Mouse (Mus musculus): ENCODE measurements around the gene Prdm16. TPM values are rescaled to one million over a fixed set of nuclear protein-coding genes. Genes with fewer than 3 reads are reported as not detected.

Prdm16 gene
- polyA plus RNA-seq, 1 experiment from 2014 or later: 23.2 TPM

DNA sequence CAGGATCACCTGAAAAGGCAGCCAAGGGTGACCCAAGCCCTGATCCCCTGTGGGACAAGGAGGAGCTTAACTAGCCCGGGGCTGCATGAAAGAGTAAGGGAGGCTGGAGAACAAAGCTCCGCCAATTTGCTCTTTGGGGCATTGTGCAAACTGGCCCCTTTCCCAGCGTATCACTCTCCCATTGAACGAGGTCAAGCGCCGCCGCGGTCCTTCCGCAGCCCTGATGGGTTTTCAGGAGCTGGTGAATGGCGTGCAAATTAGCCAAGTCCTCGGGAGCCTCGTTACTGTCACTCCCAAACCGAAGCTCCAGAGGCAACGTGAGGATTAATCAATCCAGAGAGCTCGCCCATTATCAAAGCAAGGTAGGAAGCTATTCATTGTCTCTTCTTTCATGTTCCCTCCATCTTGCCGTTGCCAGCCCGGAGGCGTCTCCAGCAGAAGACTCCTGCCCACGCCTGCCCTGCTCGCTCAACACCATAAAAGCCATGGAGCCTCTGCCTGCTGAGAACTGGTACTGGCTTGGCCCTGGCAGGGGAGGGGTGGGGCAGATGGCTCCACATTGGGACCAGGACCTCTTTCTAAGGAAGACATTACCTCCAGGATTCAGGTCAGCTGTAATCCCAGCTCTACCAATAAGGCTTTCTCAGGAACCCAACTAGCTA, 129.8 kb downstream of the Prdm16 start:
- Histone ChIP-seq H3K4me1 (ENCODE audit: control insufficient read depth, insufficient read depth, low read length) (peaks cover 38% of the 10 kb centered on the region), H3K27ac (ENCODE audit: low read length) (peak overlapping the region; percentile 7), H3K27me3 (ENCODE audit: control insufficient read depth, insufficient read depth, low read length) (no peaks in the 10 kb centered on the region), H3K36me3 (ENCODE audit: control insufficient read depth, insufficient read depth, low read length) (no peaks in the 10 kb centered on the region), H3K4me2 (ENCODE audit: low read depth, low read length) (peak overlapping the region; percentile 4; the same call in 1 of the 2 replicates), H3K9ac (ENCODE audit: low read length) (no peak overlapping the region; the same call in 1 of the 2 replicates), H3K9me3 (replicated peaks; ENCODE audit: control insufficient read depth, low read length) (no peaks in the 10 kb centered on the region), H3K4me3 (replicated peaks; ENCODE audit: low read length) (0 out of 2 replicates have a peak overlapping the region, but pooled peaks have one; percentile 1)
- WGBS: 21% methylated on average over 20 of the region's 20 CpGs
- ATAC-seq (ENCODE audit: insufficient read depth, low FRiP score): no peak

DNA sequence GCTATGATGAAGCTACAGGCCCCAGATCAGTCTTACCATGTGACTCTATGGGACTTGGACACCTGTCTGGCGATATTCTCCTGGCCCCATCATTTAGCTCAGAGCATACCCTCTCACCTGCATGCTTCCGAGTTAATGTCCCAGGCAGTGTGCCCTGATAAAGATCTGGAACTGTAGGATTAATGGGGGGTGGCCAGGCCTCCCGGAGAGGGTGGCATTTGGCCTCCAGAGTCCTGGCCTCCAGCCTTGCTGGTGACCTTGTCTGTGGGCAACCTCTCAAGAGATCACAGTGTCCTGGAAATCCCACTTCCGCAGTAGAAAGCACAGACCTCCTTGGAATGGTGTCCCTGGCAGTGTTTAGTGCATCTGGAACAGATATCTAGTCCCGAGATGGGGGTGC, 131.4 kb downstream of the Prdm16 start:
- Histone ChIP-seq H3K36me3 (ENCODE audit: control insufficient read depth, insufficient read depth, low read length) (no peaks in the 10 kb centered on the region), H3K4me3 (replicated peaks; ENCODE audit: low read length) (no peak overlapping the region), H3K4me2 (ENCODE audit: low read depth, low read length) (no peak overlapping the region), H3K9ac (ENCODE audit: low read length) (no peak overlapping the region), H3K27me3 (ENCODE audit: control insufficient read depth, insufficient read depth, low read length) (no peaks in the 10 kb centered on the region), H3K9me3 (replicated peaks; ENCODE audit: control insufficient read depth, low read length) (no peaks in the 10 kb centered on the region), H3K27ac (ENCODE audit: low read length) (no peak overlapping the region), H3K4me1 (ENCODE audit: control insufficient read depth, insufficient read depth, low read length) (peaks cover 41% of the 10 kb centered on the region)
- 82% methylated on average over 5 of the region's 5 CpGs for WGBS
- ATAC-seq (ENCODE audit: insufficient read depth, low FRiP score): no peak

DNA sequence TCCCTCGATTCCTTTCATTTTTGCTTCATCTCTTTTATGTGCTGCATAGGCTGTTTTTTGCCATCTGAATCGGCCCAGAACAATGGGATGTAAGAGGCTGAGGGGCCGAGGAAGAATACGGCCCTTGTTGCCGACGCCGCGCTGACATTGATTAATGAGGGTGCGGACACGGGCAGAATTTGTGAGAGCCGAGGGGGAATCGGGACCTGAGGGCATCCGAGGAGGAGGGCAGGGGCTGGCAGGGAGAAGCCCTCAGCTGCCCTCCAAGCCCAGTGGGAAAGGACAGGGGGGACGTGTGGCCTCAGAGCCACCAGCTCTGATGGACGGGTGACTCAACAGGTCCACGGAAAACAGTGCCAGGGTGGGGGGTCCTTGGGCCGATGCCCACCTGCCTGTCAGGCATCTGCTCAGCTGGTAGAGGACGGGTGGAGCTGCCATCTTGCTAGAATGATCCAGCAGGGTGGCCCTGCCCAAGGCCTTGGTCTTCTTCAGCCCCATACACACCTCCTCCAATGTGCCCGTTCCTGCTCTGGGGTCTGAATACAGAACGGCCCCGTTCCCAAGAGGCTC, 133.3 kb downstream of the Prdm16 start:
- Histone ChIP-seq H3K27ac (ENCODE audit: low read length) (no peak overlapping the region), H3K27me3 (ENCODE audit: control insufficient read depth, insufficient read depth, low read length) (no peaks in the 10 kb centered on the region), H3K4me3 (replicated peaks; ENCODE audit: low read length) (no peak overlapping the region), H3K4me1 (ENCODE audit: control insufficient read depth, insufficient read depth, low read length) (peaks cover 58% of the 10 kb centered on the region), H3K36me3 (ENCODE audit: control insufficient read depth, insufficient read depth, low read length) (no peaks in the 10 kb centered on the region), H3K4me2 (ENCODE audit: low read depth, low read length) (peak overlapping the region; percentile 27; the same call in 1 of the 2 replicates), H3K9ac (ENCODE audit: low read length) (no peak overlapping the region; the same call in 1 of the 2 replicates), H3K9me3 (replicated peaks; ENCODE audit: control insufficient read depth, low read length) (no peaks in the 10 kb centered on the region)
- WGBS: 39% methylated on average over 21 of the region's 21 CpGs
- no peak for ATAC-seq (ENCODE audit: insufficient read depth, low FRiP score)

DNA sequence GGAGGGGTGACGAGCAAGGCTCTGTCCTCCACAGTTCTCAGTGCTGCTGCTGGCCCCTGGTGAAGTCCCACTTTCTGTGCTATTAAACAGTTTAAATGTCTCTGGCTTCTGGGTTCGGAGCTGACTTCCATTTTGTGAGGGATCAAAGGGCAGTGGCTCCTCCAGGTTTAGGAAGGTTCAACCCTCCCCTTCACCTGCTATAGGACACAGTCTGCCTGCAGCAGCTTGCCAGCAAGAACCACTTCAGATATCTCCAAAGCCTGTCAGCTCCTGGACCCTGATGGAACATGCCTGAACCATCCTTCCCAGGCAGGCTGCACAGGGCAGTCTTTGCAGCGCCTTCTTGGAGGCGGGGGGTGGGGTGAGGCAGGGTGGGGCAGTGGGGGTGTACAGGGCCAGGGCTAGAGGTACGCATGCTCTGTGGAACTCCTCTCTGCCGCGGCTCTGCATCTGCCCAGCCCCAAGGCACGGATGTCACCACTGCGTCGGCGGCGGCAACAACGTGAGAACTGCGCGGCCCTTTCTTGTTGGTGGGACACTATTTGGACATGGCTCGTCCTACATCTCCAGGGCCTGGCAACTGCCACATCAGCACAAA, 134.2 kb downstream of the Prdm16 start:
- Histone ChIP-seq H3K9me3 (replicated peaks; ENCODE audit: control insufficient read depth, low read length) (no peaks in the 10 kb centered on the region), H3K4me1 (ENCODE audit: control insufficient read depth, insufficient read depth, low read length) (peaks cover 62% of the 10 kb centered on the region), H3K36me3 (ENCODE audit: control insufficient read depth, insufficient read depth, low read length) (no peaks in the 10 kb centered on the region), H3K27ac (ENCODE audit: low read length) (peak overlapping the region; percentile 58), H3K4me2 (ENCODE audit: low read depth, low read length) (peak overlapping the region; percentile 27; the same call in 1 of the 2 replicates), H3K27me3 (ENCODE audit: control insufficient read depth, insufficient read depth, low read length) (no peaks in the 10 kb centered on the region), H3K4me3 (replicated peaks; ENCODE audit: low read length) (no peak overlapping the region), H3K9ac (ENCODE audit: low read length) (no peak overlapping the region; the same call in 1 of the 2 replicates)
- 62% methylated on average over 16 of the region's 16 CpGs for WGBS
- peak; percentile 54; the same call in 1 of the 2 replicates for ATAC-seq (ENCODE audit: insufficient read depth, low FRiP score)

DNA sequence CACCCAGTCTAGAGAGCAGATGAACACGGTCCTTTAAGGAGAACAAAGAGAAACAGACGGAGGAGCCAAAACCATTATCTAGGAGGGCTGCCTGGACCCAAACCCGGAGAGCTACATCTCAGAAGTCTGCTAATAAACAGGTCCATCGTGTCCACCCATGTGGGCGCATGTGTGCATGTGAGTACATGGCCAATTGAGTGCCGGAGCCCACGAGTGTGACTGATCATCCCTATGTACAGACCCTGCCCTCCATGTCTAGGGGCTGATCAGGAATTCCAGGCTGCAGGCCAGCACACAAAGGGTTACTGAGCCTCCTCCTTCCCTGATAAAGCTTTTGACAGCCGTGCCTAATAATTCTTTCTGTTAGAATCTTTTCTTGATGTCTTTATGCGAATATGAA, 136.0 kb downstream of the Prdm16 start:
- H3K4me1 ChIP-seq (ENCODE audit: control insufficient read depth, insufficient read depth, low read length): peaks cover 68% of the 10 kb centered on the region
- no peak overlapping the region for H3K27ac ChIP-seq (ENCODE audit: low read length)
- H3K9me3 ChIP-seq (replicated peaks; ENCODE audit: control insufficient read depth, low read length): no peaks in the 10 kb centered on the region
- H3K9ac ChIP-seq (ENCODE audit: low read length): no peak overlapping the region
- no peak overlapping the region for H3K4me3 ChIP-seq (replicated peaks; ENCODE audit: low read length)
- ATAC-seq (ENCODE audit: insufficient read depth, low FRiP score): no peak
- 0 out of 2 replicates have a peak overlapping the region, but pooled peaks have one; percentile 22 for H3K4me2 ChIP-seq (ENCODE audit: low read depth, low read length)
- 67% methylated on average over 9 of the region's 9 CpGs for WGBS
- H3K27me3 ChIP-seq (ENCODE audit: control insufficient read depth, insufficient read depth, low read length): no peaks in the 10 kb centered on the region
- H3K36me3 ChIP-seq (ENCODE audit: control insufficient read depth, insufficient read depth, low read length): no peaks in the 10 kb centered on the region

DNA sequence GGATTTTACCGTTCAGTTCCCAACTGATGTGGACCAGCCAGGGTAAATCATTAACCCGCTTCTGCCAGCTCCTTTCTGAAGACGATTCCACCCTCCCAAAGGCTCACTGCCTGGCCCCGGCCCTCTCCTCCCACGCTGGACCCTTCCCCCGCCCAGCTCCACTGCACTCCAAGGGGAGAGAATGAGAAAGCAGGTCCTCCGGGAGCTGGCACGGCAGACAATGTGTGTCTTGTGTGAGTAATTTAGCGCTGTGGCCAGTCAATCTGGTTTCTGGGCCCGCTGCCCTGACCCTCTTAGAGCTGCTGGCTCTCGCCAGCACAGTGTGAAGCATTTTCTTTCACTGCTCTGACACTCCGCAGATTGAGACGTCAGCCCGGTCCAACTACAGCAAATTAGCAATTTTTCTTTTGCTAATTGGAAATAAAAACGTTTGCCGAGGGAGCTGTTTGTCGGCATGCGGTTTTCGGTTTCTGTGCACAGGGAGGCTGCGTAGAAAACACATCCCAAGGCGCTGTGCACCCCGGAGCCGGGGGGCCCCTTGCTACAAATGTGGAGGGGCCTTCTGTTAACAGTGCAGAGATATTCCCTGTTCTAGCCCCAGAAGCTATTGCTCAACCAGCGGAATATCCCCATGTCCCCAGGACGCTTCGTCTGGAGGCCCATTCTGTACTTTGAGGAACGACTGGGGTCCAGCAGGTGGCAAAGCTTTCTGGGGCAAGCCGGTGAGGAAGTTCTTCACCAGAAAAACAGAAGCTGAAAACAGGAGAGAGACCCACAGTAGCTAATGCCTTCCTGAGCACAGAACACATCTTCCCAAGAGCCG, 136.8 kb downstream of the Prdm16 start:
- ATAC-seq (ENCODE audit: insufficient read depth, low FRiP score): peak; percentile 53
- Histone ChIP-seq H3K4me1 (ENCODE audit: control insufficient read depth, insufficient read depth, low read length) (peaks cover 72% of the 10 kb centered on the region), H3K27ac (ENCODE audit: low read length) (peak overlapping the region; percentile 82), H3K9me3 (replicated peaks; ENCODE audit: control insufficient read depth, low read length) (no peaks in the 10 kb centered on the region), H3K36me3 (ENCODE audit: control insufficient read depth, insufficient read depth, low read length) (no peaks in the 10 kb centered on the region), H3K4me2 (ENCODE audit: low read depth, low read length) (peak overlapping the region; percentile 22), H3K9ac (ENCODE audit: low read length) (peak overlapping the region; percentile 52), H3K4me3 (replicated peaks; ENCODE audit: low read length) (peak overlapping the region; percentile 4; the same call in 1 of the 2 replicates), H3K27me3 (ENCODE audit: control insufficient read depth, insufficient read depth, low read length) (no peaks in the 10 kb centered on the region)
- WGBS: 27% methylated on average over 29 of the region's 29 CpGs

DNA sequence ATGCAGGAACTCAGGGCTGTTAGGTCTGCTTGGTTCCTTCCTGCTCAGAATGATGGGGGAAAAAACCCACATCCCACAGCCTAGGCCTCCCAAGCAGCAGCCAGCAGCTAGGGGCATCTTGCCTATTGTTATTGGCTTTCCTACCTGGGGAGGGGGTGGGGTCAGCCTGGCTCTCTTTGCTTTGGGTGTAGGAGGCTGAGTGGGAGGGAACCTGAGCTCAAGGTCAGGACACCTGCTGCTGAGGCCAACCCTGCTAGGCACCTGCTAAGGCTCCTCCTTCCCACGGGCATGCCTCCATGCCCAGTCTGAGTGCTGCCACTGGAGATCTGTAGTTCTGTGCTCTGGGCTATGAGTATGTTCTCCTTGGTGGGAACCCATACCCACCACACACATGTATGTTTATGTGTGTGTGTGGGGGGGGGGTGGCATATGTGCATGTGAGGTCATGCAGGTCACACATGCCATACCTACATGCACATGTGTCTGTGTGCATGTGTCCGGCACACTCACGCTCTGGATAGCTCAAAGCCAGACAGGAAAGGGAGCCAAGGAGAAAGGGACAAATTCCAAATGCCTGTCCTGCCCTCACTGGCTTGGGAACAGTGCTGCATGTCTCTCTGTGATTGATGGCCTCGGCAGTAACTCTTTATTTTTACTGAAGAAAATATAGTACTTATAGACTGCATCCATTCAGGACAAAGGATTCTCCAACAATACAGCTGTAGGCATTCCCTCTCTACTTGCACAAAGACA, 139.1 kb downstream of the Prdm16 start:
- H3K27ac ChIP-seq (ENCODE audit: low read length): peak overlapping the region; percentile 92
- peaks cover 68% of the 10 kb centered on the region for H3K4me1 ChIP-seq (ENCODE audit: control insufficient read depth, insufficient read depth, low read length)
- no peak overlapping the region for H3K4me3 ChIP-seq (replicated peaks; ENCODE audit: low read length)
- WGBS: 68% methylated on average over 4 of the region's 4 CpGs
- H3K9ac ChIP-seq (ENCODE audit: low read length): peak overlapping the region; percentile 26; the same call in 1 of the 2 replicates
- H3K27me3 ChIP-seq (ENCODE audit: control insufficient read depth, insufficient read depth, low read length): no peaks in the 10 kb centered on the region
- no peak overlapping the region for H3K4me2 ChIP-seq (ENCODE audit: low read depth, low read length)
- H3K36me3 ChIP-seq (ENCODE audit: control insufficient read depth, insufficient read depth, low read length): no peaks in the 10 kb centered on the region
- peak; percentile 48; the same call in 1 of the 2 replicates for ATAC-seq (ENCODE audit: insufficient read depth, low FRiP score)
- no peaks in the 10 kb centered on the region for H3K9me3 ChIP-seq (replicated peaks; ENCODE audit: control insufficient read depth, low read length)

DNA sequence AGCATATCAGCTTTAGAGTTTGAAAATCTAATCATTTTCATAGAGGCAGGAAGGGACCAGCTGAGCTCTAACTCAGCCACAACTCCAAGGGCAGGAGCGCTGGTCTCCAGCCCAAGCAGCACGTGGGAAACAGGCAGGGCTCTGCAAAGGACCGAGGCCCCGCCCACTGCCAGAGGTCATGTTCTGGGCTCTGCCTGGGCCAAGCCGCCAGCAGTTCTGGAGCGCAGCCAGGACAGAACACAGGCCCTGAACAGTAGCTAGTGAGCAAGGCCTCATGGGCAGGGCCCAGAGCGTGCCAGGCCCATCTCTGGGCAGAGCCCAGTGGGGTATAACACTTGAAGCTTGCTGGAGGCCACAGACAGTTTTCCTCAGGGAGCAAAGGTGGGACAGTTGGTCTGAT, 139.7 kb downstream of the Prdm16 start:
- Histone ChIP-seq H3K27me3 (ENCODE audit: control insufficient read depth, insufficient read depth, low read length) (no peaks in the 10 kb centered on the region), H3K4me1 (ENCODE audit: control insufficient read depth, insufficient read depth, low read length) (peaks cover 64% of the 10 kb centered on the region), H3K4me2 (ENCODE audit: low read depth, low read length) (no peak overlapping the region)

More for the DNA sequence above, 139.7 kb downstream of the Prdm16 start:
- ATAC-seq (ENCODE audit: insufficient read depth, low FRiP score): peak; percentile 88
- WGBS: 13% methylated on average over 7 of the region's 7 CpGs
- H3K9me3 ChIP-seq (replicated peaks; ENCODE audit: control insufficient read depth, low read length): no peaks in the 10 kb centered on the region
- H3K4me3 ChIP-seq (replicated peaks; ENCODE audit: low read length): no peak overlapping the region
- H3K36me3 ChIP-seq (ENCODE audit: control insufficient read depth, insufficient read depth, low read length): no peaks in the 10 kb centered on the region
- H3K27ac ChIP-seq (ENCODE audit: low read length): peak overlapping the region; percentile 92
- H3K9ac ChIP-seq (ENCODE audit: low read length): no peak overlapping the region; the same call in 1 of the 2 replicates
